Mouse (Mus musculus) Patski (cell line): ENCODE results near the gene Fzd4. TPM values are rescaled to one million over a fixed set of nuclear protein-coding genes. Genes with fewer than 3 reads are reported as not detected.

ENCODE experiments used
- ATAC-seq: fragments of 100-300 bp; one replicate; pipeline ENCODE4 v1.8.0; 2021
- CTCF ChIA-PET: fragments of 350-600 bp; sonication (Branson Sonifier 250); formaldehyde crosslinking; loops from one replicate; lab custom pipeline; 2022; ENCODE audit warnings: inconsistent platforms; lab: Charles Lee
- POLR2A ChIA-PET: fragments of 350-600 bp; sonication (Branson Sonifier 250); formaldehyde crosslinking; loops from one replicate; lab custom pipeline; 2022; ENCODE audit warnings: antibody characterized with exemption, inconsistent platforms; lab: Charles Lee
- DNase-seq: peaks from one replicate; pipeline ENCODE4 v3.0.0-alpha.2; 2011; ENCODE audit warnings: low read depth, low spot score
- H3K27me3 ChIP-seq: fragments of 371-371 bp; one replicate; pipeline ENCODE4 v1.5.1; 2021
- CTCF ChIP-seq: fragments of 100-300 bp; IDR thresholded peaks from one replicate; pipeline ENCODE4 v1.5.1; 2021
- in situ Hi-C: fragments of 300-500 bp; cut with MboI; formaldehyde crosslinking; loops from 3 replicates; pipeline ENCODE4 v1.11.1; 2018; ENCODE audit warnings: low pct_unique_long_range_greater_than_20kb, mixed read lengths
- polyA plus RNA-seq: library from polyadenylated mRNA; unstranded; gene quantifications from one replicate; pipeline ENCODE4 v1.2.3, GENCODE M21; 2021

Fzd4 gene
- polyA plus RNA-seq, 1 experiment from 2014 or later = 55.9 TPM

DNA sequence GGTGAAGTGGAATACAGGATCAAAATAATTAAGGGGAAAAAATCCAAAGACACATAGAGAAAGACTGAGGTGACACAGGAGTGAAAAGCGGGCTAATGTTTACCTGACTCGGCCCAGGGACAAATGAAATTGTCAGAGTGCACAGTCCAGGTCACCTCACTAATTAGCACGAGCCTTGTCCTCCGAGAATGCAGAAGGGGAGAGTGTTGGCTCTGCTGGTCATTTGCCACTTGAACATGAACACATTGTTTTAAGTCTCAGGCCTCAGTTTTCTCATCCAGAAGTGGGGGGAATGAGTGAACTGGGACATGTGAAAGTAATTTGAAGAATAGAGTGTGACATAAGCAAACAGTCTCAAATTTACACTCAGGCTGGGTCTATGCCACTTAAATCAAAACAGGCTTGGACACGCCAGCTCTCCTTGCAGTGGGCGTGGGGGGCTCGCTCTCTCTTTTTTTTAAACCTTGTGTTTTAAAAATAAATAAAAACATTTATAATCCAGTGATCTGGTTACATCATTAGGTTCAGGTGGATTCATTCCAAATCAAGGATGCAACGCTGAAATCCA, 19.6 kb downstream of the Fzd4 start:
- in situ Hi-C loops = no loop called here
- ChIA-PET CTCF (interaction anchor here (0.9 to 6.3 kb wide), 4 partner anchors 14 to 254 kb away, joined by 3 to 46 read pairs (median 4); no protein-coding TSS in a partner anchor), POLR2A (no interaction called here)
- TF ChIP-seq CTCF = no peak
- ATAC-seq = no peak
- DNase-seq = no peak
- H3K27me3 ChIP-seq = no peaks in the 10 kb centered on the region

- ChIA-PET CTCF (no interaction called here), POLR2A (no interaction called here)
- in situ Hi-C loops = no loop called here
- ATAC-seq = no peak
- no peak for TF ChIP-seq CTCF
- H3K27me3 ChIP-seq = no peaks in the 10 kb centered on the region
- DNase-seq = no peak
Observed at GRCm38 (mm10) chr7:89424659-89425058, 20.5 kb downstream of the Fzd4 start.

- in situ Hi-C loops = no loop called here
- POLR2A ChIA-PET = interaction anchor here (0.6 kb wide), 1 partner anchor 9 kb away, joined by 3 read pairs; no protein-coding TSS in a partner anchor
- CTCF ChIA-PET = interaction anchor here (1.5 to 1.6 kb wide), 2 partner anchors 49 to 52 kb away, joined by 3 to 5 read pairs; no protein-coding TSS in a partner anchor
- peak; percentile 44 for DNase-seq
- ATAC-seq = no peak
- no peaks in the 10 kb centered on the region for H3K27me3 ChIP-seq
- TF ChIP-seq CTCF = no peak
Observed at GRCm38 (mm10) chr7:89425803-89426725, 21.9 kb downstream of the Fzd4 start.

- POLR2A ChIA-PET = no interaction called here
- DNase-seq = no peak
- no peak for ATAC-seq
- in situ Hi-C loops = no loop called here
- TF ChIP-seq CTCF = no peak
- H3K27me3 ChIP-seq = no peaks in the 10 kb centered on the region
- CTCF ChIA-PET = no interaction called here
Observed at GRCm38 (mm10) chr7:89427101-89427500, 22.9 kb downstream of the Fzd4 start.

DNA sequence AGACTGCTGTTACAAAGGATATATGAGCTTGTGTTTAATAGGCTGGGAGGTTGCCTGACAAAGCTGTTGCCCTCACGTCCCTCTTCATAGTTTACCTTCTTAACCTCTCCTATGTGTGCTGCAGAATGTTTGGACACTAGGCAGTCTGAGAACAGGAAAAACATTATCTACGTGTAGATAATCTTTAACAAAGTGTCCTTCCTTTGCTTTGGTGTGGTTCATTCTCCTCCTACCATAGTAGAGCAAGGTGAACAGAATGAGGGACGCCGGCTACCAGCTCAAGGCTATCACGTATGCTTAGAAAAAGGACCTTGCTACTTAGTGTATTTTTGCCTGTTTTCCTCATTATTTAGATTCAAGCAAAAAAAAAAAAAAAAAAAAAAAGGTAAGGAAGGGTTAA, 24.6 kb downstream of the Fzd4 start:
- ATAC-seq (no peak), DNase-seq (no peak)
- ChIA-PET CTCF (interaction anchor here (0.9 kb wide), 1 partner anchor 10 kb away, joined by 3 read pairs; no protein-coding TSS in a partner anchor), POLR2A (no interaction called here)
- no peaks in the 10 kb centered on the region for H3K27me3 ChIP-seq
- in situ Hi-C loops = no loop called here
- TF ChIP-seq CTCF = no peak

DNA sequence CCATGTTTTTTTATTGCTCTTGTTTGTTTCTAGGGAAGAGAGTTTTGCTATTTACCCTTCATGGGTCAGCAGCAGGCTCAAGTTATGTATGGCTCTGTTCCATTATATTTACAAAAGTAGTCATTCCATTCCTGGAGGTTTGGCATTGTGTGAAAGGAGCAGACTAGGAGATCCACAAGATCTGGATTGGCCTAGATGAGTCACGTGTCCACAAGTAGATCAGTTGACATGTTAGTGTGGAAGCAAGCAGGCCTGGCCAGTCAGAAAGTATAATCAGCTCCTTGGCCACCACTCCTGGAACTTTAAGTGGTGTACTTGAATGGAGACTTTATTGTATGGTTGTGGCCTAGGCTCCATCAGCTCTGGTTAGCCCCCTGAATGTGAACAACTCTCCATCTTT, 25.2 kb downstream of the Fzd4 start:
- CTCF ChIA-PET = interaction anchor here (0.9 kb wide), 1 partner anchor 10 kb away, joined by 3 read pairs; no protein-coding TSS in a partner anchor
- POLR2A ChIA-PET = no interaction called here
- no peak for ATAC-seq
- TF ChIP-seq CTCF = no peak
- H3K27me3 ChIP-seq = no peaks in the 10 kb centered on the region
- in situ Hi-C loops = no loop called here
- DNase-seq = no peak

DNA sequence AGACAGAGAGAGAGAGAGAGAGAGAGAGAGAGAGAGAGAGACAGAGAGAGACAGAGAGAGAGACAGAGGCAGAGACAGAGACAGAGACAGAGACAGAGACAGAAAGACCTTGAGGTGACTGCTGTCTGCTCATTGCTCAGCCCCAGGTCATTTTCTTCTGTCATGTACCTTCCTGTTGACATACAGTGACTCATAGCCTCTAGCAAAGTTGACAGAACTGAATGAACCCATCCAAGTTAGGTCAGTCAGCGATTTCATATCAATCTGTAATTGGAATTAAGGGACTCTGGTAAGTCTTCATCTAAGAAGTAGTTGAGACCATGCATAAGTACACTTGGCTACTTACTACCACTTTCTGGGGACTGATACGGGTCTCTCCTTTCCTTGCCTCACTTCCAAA, 27.0 kb downstream of the Fzd4 start:
- ATAC-seq = no peak
- POLR2A ChIA-PET = no interaction called here
- CTCF ChIA-PET = interaction anchor here (2.6 kb wide), 1 partner anchor 9 kb away, joined by 9 read pairs; no protein-coding TSS in a partner anchor
- in situ Hi-C loops = no loop called here
- TF ChIP-seq CTCF = no peak
- no peak for DNase-seq
- H3K27me3 ChIP-seq = no peaks in the 10 kb centered on the region

DNA sequence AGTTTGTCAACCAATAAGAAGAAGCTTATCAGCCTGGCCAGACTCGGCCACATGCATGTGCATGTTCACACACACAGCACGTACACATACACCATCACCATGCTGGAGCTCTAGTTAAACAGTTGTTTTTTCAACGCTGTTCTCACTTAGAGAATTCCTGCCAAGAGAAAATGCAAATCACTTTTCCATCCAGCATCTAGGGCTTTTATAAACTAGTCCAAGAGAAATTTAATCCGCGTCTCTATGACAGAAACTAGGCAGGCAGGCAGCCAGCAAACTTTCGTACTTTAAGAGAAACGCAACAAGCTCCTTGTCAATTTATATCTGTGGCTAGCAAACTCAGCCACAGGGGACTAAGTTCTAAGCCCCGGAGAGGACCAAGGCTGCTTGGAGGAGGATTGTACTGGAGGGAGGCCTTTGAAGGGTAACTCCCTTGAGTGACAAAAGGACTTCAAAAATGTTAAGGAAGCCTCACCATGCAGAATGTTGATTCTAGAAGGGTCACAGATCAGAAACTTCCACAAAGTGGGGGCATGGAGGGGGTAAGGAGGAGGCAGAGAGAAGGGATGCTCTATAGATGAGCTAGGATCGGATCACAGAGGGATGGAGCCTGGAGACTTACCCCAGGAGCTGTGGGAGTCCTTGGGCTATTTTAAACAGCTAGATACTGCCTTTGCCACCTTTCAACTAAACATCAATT, 29.2 kb downstream of the Fzd4 start:
- in situ Hi-C loops = no loop called here
- CTCF ChIA-PET = interaction anchor here (1.1 to 2.6 kb wide), 6 partner anchors 11 to 264 kb away, joined by 3 to 9 read pairs (median 5); no protein-coding TSS in a partner anchor
- ATAC-seq = no peak

DNA sequence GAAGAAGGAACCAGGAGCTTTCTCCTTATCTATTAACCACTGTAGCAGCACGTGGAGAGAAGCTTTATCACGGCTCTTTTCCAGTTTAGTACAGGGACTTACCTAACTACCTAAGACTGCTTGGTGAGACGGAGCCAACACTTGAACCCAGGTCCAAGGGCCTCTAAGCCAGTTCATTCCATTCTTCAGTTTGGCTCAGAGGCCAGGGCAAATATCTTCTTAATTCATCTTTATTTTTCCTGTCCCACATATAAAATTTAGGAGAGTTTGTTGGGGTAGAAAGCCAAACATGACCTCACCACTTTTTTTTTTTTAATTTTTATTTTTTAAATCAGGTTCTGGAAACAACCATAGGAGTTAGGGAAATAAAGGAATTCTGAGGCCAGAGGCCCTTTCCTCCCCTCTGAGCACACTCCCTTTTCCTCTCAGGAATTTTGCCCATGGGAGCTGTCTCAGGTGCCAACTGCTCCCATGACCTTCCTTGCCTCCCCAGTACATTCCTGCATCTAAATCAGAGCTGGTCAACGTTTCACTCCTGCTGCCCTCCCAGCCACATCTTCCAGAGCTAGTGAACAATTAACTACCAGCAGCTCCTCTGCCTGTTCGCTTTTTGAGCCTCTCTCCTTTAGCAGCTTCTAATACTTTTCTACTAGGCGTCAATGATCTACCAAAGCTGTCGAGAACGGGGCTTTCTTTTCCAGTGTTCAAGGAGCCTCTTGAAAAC, 29.9 kb downstream of the Fzd4 start:
- no peaks in the 10 kb centered on the region for H3K27me3 ChIP-seq
- ChIA-PET CTCF (interaction anchor here (1.2 to 2.6 kb wide), 8 partner anchors 12 to 266 kb away, joined by 3 to 9 read pairs (median 5); no protein-coding TSS in a partner anchor), POLR2A (interaction anchor here (0.7 to 0.8 kb wide), 3 partner anchors 44 to 1565 kb away, joined by 3 read pairs; no protein-coding TSS in a partner anchor)
- no peak for TF ChIP-seq CTCF
- in situ Hi-C loops = no loop called here
- DNase-seq (peak; percentile 73), ATAC-seq (peak; percentile 98)

More for the DNA sequence above, 29.2 kb downstream of the Fzd4 start:
- no peaks in the 10 kb centered on the region for H3K27me3 ChIP-seq
- no peak for DNase-seq
- no peak for TF ChIP-seq CTCF
- POLR2A ChIA-PET = interaction anchor here (0.7 kb wide), 1 partner anchor 203 kb away, joined by 3 read pairs; no protein-coding TSS in a partner anchor
